Mouse (Mus musculus): ENCODE results near the gene Naa16. TPM values are rescaled to one million over a fixed set of nuclear protein-coding genes. Genes with fewer than 3 reads are reported as not detected.

Naa16 gene
- polyA plus RNA-seq, 1 experiment from 2014 or later: 30.2 TPM

DNA sequence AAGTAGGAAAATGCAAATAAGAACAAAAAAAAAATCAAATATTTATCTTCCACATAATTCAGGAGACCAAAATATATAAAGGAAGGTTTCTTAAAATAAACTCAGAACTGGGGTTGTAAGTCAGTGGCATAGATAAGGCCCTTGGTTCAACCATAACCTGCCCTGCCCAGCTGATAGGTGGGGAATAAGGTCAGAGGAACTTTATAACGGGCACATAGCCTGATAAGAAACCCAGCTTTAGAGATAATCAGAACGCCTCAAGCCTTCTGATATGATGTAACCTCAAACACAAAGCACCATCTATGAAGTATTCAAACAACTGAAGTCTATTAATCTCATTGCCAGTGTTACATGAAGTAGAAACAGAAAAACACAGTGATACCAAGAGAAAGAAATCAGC is 32.5 kb downstream of the Naa16 start:
- DNase-seq (ENCODE audit: low spot score): no peak
- no peak overlapping the region for H3K4me3 ChIP-seq (ENCODE audit: low read depth, low read length)
- no peak overlapping the region for H3K9ac ChIP-seq (ENCODE audit: low read depth, low read length)
- H3K4me1 ChIP-seq (ENCODE audit: control insufficient read depth, insufficient read depth, low read length): no peaks in the 10 kb centered on the region
- WGBS: 91% methylated on average over 2 of the region's 2 CpGs
- H3K4me2 ChIP-seq (ENCODE audit: low read depth, low read length): no peak overlapping the region
- ATAC-seq (ENCODE audit: low read depth): no peak
- no peak overlapping the region for H3K27ac ChIP-seq (replicated peaks; ENCODE audit: low read depth, low read length)
- H3K9me3 ChIP-seq (ENCODE audit: control insufficient read depth, low read length): no peaks in the 10 kb centered on the region
- H3K36me3 ChIP-seq (ENCODE audit: control insufficient read depth, insufficient read depth, low read length): peaks cover 72% of the 10 kb centered on the region
- H3K27me3 ChIP-seq (replicated peaks; ENCODE audit: control insufficient read depth, insufficient read depth, low read length): no peaks in the 10 kb centered on the region

DNA sequence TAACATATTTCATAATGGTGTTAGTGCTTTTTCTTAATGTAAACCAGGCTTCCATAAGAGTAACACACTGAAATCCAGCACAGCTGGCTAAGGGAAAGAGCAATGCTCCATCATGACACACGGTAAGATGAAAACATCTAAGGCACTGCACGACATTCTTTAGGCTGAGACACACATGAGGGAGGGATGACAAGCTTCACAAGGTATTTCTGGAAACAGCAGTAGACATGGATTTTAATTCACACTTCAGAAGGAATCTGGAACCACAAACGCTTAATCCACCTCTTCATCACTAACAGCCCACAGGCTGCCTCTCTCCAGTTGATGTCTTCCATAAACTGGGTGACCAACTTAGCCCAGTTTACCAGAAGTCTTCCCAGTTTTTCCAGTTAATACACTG is 44.2 kb downstream of the Naa16 start:
- H3K9me3 ChIP-seq (ENCODE audit: control insufficient read depth, low read length): no peaks in the 10 kb centered on the region
- H3K4me2 ChIP-seq (ENCODE audit: low read depth, low read length): no peak overlapping the region
- 68% methylated on average over 3 of the region's 3 CpGs for WGBS
- no peaks in the 10 kb centered on the region for H3K4me1 ChIP-seq (ENCODE audit: control insufficient read depth, insufficient read depth, low read length)
- no peak overlapping the region for H3K9ac ChIP-seq (ENCODE audit: low read depth, low read length)
- H3K36me3 ChIP-seq (ENCODE audit: control insufficient read depth, insufficient read depth, low read length): peaks cover 74% of the 10 kb centered on the region
- ATAC-seq (ENCODE audit: low read depth) (no peak), DNase-seq (ENCODE audit: low spot score) (no peak)
- no peak overlapping the region for H3K27ac ChIP-seq (replicated peaks; ENCODE audit: low read depth, low read length)
- H3K27me3 ChIP-seq (replicated peaks; ENCODE audit: control insufficient read depth, insufficient read depth, low read length): no peaks in the 10 kb centered on the region
- no peak overlapping the region for H3K4me3 ChIP-seq (ENCODE audit: low read depth, low read length)

DNA sequence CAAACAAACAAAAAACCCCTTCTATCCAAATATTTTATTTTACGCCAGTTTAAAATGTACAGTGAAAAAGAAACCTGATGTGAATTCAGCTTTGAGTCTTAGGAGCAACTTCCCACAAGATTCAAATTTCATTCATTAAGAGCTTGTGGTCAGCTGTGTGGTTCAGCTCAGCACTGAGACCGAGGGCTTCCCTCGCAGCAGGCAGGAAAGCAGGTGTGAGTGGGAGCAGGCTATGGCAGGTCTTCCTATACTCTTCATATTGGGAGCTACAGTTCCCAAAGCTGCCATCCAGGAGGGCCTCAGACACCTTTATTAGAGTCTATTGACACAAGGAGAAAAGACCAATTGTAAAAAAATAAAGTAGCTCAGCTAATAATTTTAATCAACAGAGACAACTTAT is 55.0 kb downstream of the Naa16 start:
- Histone ChIP-seq H3K4me2 (ENCODE audit: low read depth, low read length) (no peak overlapping the region), H3K9me3 (ENCODE audit: control insufficient read depth, low read length) (no peaks in the 10 kb centered on the region), H3K27ac (replicated peaks; ENCODE audit: low read depth, low read length) (no peak overlapping the region), H3K4me1 (ENCODE audit: control insufficient read depth, insufficient read depth, low read length) (no peaks in the 10 kb centered on the region), H3K4me3 (ENCODE audit: low read depth, low read length) (no peak overlapping the region), H3K9ac (ENCODE audit: low read depth, low read length) (no peak overlapping the region), H3K27me3 (replicated peaks; ENCODE audit: control insufficient read depth, insufficient read depth, low read length) (no peaks in the 10 kb centered on the region), H3K36me3 (ENCODE audit: control insufficient read depth, insufficient read depth, low read length) (peaks cover 61% of the 10 kb centered on the region)
- no peak for DNase-seq (ENCODE audit: low spot score)
- 76% methylated on average over 3 of the region's 3 CpGs for WGBS
- no peak for ATAC-seq (ENCODE audit: low read depth)

DNA sequence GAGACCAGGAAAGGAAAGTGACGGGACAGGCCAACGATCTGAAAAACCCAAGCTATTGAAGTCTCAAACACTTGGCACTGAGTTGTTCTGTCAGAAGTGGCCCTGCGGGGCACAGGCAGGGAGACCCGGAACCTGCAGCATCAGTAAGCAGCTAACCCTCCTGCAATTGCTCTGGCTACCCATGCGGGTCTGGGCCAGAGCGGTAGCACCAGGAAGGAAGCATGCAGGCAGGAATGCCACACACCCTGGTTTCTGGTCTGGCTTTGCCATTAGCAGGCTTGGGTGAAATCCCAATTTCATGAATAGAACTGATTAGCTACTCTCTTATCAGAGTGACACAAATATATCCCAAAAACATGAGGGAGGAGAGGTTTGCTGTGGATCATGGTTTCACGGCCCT is 58.6 kb downstream of the Naa16 start:
- H3K4me2 ChIP-seq (ENCODE audit: low read depth, low read length): no peak overlapping the region
- H3K27me3 ChIP-seq (replicated peaks; ENCODE audit: control insufficient read depth, insufficient read depth, low read length): no peaks in the 10 kb centered on the region
- ATAC-seq (ENCODE audit: low read depth) (no peak), DNase-seq (ENCODE audit: low spot score) (no peak)
- H3K9me3 ChIP-seq (ENCODE audit: control insufficient read depth, low read length): no peaks in the 10 kb centered on the region
- peaks cover 29% of the 10 kb centered on the region for H3K36me3 ChIP-seq (ENCODE audit: control insufficient read depth, insufficient read depth, low read length)
- WGBS: 68% methylated on average over 7 of the region's 7 CpGs
- H3K4me3 ChIP-seq (ENCODE audit: low read depth, low read length): no peak overlapping the region
- H3K27ac ChIP-seq (replicated peaks; ENCODE audit: low read depth, low read length): no peak overlapping the region; the same call in 1 of the 2 replicates
- no peaks in the 10 kb centered on the region for H3K4me1 ChIP-seq (ENCODE audit: control insufficient read depth, insufficient read depth, low read length)
- no peak overlapping the region for H3K9ac ChIP-seq (ENCODE audit: low read depth, low read length)

DNA sequence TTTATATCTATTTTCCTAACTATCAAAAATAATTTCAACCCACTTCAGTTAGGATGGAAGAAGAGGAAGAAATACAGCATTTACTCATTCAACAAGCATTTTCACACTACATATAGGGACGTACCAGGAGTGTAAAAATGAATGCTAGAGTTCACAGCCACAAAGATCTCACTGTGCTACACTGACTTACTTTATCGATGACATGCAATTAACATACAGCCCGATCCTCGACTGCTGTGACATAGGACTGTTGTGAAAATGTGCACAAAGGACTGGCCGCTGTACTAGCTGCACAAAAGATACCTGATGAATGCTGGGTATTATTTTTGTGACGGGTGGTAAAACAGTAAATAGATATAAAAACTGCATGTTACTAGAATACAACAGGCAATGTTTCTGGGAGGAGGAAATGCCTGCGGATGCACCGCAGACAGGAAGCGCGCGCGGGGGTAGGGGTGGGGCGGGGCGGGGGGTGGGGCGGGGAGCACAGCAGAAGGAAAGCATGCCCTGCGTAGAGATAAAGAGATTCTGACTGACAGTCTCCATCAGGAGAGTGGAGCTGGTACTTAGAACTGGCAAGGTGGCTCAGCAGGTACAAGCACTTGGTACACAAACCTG is 59.5 kb downstream of the Naa16 start:
- Histone ChIP-seq H3K9me3 (ENCODE audit: control insufficient read depth, low read length) (no peaks in the 10 kb centered on the region), H3K4me3 (ENCODE audit: low read depth, low read length) (no peak overlapping the region), H3K4me1 (ENCODE audit: control insufficient read depth, insufficient read depth, low read length) (no peaks in the 10 kb centered on the region), H3K36me3 (ENCODE audit: control insufficient read depth, insufficient read depth, low read length) (peaks cover 21% of the 10 kb centered on the region), H3K27me3 (replicated peaks; ENCODE audit: control insufficient read depth, insufficient read depth, low read length) (no peaks in the 10 kb centered on the region), H3K9ac (ENCODE audit: low read depth, low read length) (no peak overlapping the region), H3K4me2 (ENCODE audit: low read depth, low read length) (peak overlapping the region; percentile 36), H3K27ac (replicated peaks; ENCODE audit: low read depth, low read length) (no peak overlapping the region)
- WGBS: 50% methylated on average over 14 of the region's 16 CpGs
- 0 out of 2 replicates have a peak, but pooled peaks have one; percentile 47 for ATAC-seq (ENCODE audit: low read depth)
- DNase-seq (ENCODE audit: low spot score): no peak

DNA sequence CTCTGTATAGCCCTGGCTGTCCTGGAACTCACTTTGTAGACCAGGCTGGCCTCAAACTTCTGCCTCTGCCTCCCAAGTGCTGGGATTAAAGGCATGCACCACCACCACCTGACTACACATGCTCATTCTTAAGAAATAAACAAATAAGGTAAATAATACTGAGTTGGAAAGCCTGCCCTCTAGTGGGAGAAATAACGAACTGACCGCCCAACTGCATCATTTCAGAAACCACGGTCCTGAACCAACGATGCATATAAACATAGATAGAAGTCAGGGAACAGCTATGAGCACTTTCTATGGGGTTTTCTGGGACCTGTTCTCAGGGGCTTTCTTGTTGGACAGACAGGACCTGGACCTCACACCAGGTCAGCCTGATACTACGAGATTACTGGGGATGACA is 63.5 kb downstream of the Naa16 start:
- no peak for ATAC-seq (ENCODE audit: low read depth)
- Histone ChIP-seq H3K36me3 (ENCODE audit: control insufficient read depth, insufficient read depth, low read length) (no peaks in the 10 kb centered on the region), H3K27me3 (replicated peaks; ENCODE audit: control insufficient read depth, insufficient read depth, low read length) (no peaks in the 10 kb centered on the region), H3K27ac (replicated peaks; ENCODE audit: low read depth, low read length) (no peak overlapping the region), H3K9me3 (ENCODE audit: control insufficient read depth, low read length) (no peaks in the 10 kb centered on the region), H3K4me1 (ENCODE audit: control insufficient read depth, insufficient read depth, low read length) (no peaks in the 10 kb centered on the region), H3K4me2 (ENCODE audit: low read depth, low read length) (no peak overlapping the region), H3K4me3 (ENCODE audit: low read depth, low read length) (no peak overlapping the region), H3K9ac (ENCODE audit: low read depth, low read length) (no peak overlapping the region)
- DNase-seq (ENCODE audit: low spot score): no peak
- 29% methylated on average over 5 of the region's 5 CpGs for WGBS

DNA sequence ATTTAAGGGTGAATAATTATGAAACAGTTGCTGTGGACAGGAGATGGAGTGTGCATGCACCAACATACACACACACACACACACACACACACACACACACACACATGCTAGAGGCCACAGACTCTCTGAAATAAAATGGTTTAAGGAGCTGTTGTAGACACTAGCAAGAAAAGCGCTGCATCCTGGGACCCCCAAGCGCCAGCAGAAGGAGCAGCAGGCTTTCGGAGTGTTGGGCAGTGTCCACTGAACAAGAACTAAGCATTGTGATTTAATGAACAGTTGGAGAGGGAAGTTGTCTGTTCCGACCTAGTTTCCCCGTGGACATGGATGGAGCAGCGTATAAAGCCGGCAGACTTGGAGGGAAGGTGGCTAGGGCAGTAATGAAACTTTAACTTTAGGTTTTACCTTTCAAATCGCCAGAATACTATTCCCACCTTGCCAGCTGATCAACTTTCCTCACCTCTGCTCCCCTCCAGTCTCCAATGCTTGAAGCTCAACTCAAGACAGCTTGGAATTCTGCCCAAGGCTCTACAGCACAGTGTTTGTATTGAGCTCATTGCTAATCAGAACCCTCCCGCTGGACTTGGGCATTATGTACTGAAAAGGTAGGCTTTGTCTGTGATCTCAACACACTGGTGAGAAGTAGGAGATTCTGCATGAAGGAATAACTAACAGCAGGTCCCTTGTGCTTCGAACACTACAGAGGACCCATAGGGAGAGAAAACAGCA is 66.3 kb downstream of the Naa16 start:
- no peak overlapping the region for H3K9ac ChIP-seq (ENCODE audit: low read depth, low read length)
- H3K4me2 ChIP-seq (ENCODE audit: low read depth, low read length): no peak overlapping the region
- no peaks in the 10 kb centered on the region for H3K9me3 ChIP-seq (ENCODE audit: control insufficient read depth, low read length)
- no peak overlapping the region; the same call in 1 of the 2 replicates for H3K27ac ChIP-seq (replicated peaks; ENCODE audit: low read depth, low read length)
- ATAC-seq (ENCODE audit: low read depth) (no peak; the same call in 1 of the 2 replicates), DNase-seq (ENCODE audit: low spot score) (no peak)
- no peaks in the 10 kb centered on the region for H3K36me3 ChIP-seq (ENCODE audit: control insufficient read depth, insufficient read depth, low read length)
- 66% methylated on average over 10 of the region's 10 CpGs for WGBS
- no peak overlapping the region for H3K4me3 ChIP-seq (ENCODE audit: low read depth, low read length)
- no peaks in the 10 kb centered on the region for H3K27me3 ChIP-seq (replicated peaks; ENCODE audit: control insufficient read depth, insufficient read depth, low read length)
- H3K4me1 ChIP-seq (ENCODE audit: control insufficient read depth, insufficient read depth, low read length): no peaks in the 10 kb centered on the region

DNA sequence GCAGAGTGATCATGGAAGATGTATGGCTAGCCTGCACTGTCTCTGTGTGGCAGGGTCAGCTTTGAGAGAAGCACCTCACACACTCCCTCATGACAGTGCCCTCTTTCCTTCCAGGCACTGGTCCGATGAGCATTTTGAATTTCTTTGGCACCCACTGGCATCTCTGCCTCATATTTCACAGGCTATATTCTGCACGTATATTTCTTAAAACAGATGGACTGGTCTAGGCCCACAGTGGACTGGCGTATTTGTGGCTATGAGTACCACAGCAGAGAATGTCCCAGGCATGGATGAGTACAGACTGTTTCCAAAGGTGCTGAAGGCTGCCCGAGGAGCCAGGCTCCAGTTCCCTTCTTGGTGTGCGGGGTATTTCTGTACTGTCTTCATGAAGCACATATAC is 68.7 kb downstream of the Naa16 start:
- no peaks in the 10 kb centered on the region for H3K9me3 ChIP-seq (ENCODE audit: control insufficient read depth, low read length)
- no peak overlapping the region for H3K4me3 ChIP-seq (ENCODE audit: low read depth, low read length)
- no peak overlapping the region for H3K4me2 ChIP-seq (ENCODE audit: low read depth, low read length)
- H3K4me1 ChIP-seq (ENCODE audit: control insufficient read depth, insufficient read depth, low read length): no peaks in the 10 kb centered on the region
- H3K27ac ChIP-seq (replicated peaks; ENCODE audit: low read depth, low read length): no peak overlapping the region
- H3K36me3 ChIP-seq (ENCODE audit: control insufficient read depth, insufficient read depth, low read length): no peaks in the 10 kb centered on the region
- DNase-seq (ENCODE audit: low spot score): no peak
- WGBS: 86% methylated on average over 5 of the region's 5 CpGs
- no peak overlapping the region for H3K9ac ChIP-seq (ENCODE audit: low read depth, low read length)
- no peaks in the 10 kb centered on the region for H3K27me3 ChIP-seq (replicated peaks; ENCODE audit: control insufficient read depth, insufficient read depth, low read length)
- no peak for ATAC-seq (ENCODE audit: low read depth)

DNA sequence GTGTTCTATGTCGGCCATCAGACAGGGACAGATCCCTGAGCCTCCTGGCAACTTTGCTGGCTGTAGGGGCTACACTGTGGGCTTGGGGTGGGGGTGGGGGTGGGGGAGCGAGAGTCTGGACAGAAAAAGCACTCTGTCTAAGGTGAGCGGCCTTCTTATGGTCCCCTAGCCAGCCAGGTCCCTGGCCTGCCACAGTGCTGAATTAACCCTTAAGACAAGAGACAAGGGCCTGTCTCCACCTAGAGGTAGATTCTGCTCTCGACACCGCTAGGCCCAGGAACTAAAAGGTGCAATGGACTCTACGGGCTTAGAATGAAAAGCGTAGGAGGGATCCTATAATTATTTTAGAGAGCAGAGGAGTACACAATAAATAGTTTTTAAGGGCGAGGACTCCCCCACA is 69.4 kb downstream of the Naa16 start:
- H3K9ac ChIP-seq (ENCODE audit: low read depth, low read length): no peak overlapping the region
- ATAC-seq (ENCODE audit: low read depth): peak; percentile 76
- H3K4me2 ChIP-seq (ENCODE audit: low read depth, low read length): no peak overlapping the region
- no peaks in the 10 kb centered on the region for H3K4me1 ChIP-seq (ENCODE audit: control insufficient read depth, insufficient read depth, low read length)
- no peak overlapping the region for H3K4me3 ChIP-seq (ENCODE audit: low read depth, low read length)
- H3K9me3 ChIP-seq (ENCODE audit: control insufficient read depth, low read length): no peaks in the 10 kb centered on the region
- H3K27ac ChIP-seq (replicated peaks; ENCODE audit: low read depth, low read length): no peak overlapping the region
- no peaks in the 10 kb centered on the region for H3K36me3 ChIP-seq (ENCODE audit: control insufficient read depth, insufficient read depth, low read length)
- peak; percentile 74 for DNase-seq (ENCODE audit: low spot score)
- no peaks in the 10 kb centered on the region for H3K27me3 ChIP-seq (replicated peaks; ENCODE audit: control insufficient read depth, insufficient read depth, low read length)
- 23% methylated on average over 8 of the region's 8 CpGs for WGBS

Measured in embryonic facial prominence, embryonic 14.5 days (tissue).